Mouse (Mus musculus): ENCODE measurements around the gene Cnga3. TPM values are rescaled to one million over a fixed set of nuclear protein-coding genes. Genes with fewer than 3 reads are reported as not detected.

Gene Cnga3
- not detected in 2 replicates for polyA plus RNA-seq (2015; fragmentation: Nextera tagmentation; extraction: Ambion mirVana)

DNA sequence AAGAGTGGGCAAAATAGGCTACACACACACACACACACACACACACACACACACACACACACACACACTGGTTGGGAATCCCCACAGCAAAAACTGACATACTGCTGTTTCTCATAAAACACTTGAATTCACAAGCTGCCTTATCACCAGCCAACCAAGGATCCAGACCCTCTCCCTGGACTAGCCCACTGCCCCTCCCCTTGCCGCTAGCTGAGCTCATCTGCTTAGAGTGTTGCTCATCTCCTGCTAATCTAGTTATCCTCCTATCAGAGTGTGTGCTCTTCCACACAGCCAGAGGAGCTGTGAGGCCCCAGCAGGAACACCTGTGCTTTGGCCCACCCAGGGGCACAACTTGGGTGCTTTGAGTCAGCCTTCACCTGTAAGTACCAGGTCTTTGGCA is at the start of gene Cnga3:
Gene Cnga3 (plus strand): TSS at position 291 of the 400 bp plus-strand sequence.
- Histone ChIP-seq H3K4me2 (ENCODE audit: low read depth, low read length) (no peak within 1 kb of the TSS), H3K4me1 (ENCODE audit: control insufficient read depth, low read depth, low read length) (no peaks in the 10 kb centered on the region), H3K9ac (ENCODE audit: low read depth, low read length) (no peak within 1 kb of the TSS), H3K36me3 (ENCODE audit: control insufficient read depth, insufficient read depth) (no peaks in the 10 kb centered on the region), H3K27me3 (ENCODE audit: control insufficient read depth, insufficient read depth, low read depth, low read length) (no peaks in the 10 kb centered on the region), H3K27ac (ENCODE audit: low read length) (no peak within 1 kb of the TSS), H3K9me3 (replicated peaks; ENCODE audit: control insufficient read depth, low read length) (no peaks in the 10 kb centered on the region), H3K4me3 (ENCODE audit: low read depth, low read length) (no peak within 1 kb of the TSS)
- no peak for ATAC-seq (ENCODE audit: low read depth)
- 41% methylated on average over 1 of the region's 1 CpGs for WGBS (ENCODE audit: insufficient replicate concordance)

DNA sequence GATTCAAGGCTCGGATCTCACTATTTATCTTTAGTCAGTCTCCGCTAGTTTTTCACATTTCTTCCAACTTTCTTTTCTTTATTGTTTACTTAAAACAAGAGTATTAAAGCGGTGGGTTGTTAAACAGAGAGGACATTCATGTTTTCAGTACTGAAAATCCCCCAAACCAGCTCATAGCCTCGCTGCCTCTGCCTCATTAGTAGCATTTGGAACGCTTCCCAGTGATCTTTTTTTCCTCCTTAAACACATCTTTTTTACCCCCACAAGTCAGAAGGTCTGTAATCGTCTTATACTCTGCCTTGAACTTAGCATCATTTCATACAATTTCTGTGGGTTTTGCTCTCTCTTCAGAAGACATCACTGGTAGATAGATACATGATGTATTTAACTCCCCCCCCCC is 48.2 kb upstream of the Cnga3 start:
- H3K4me2 ChIP-seq (ENCODE audit: low read depth, low read length), result no peak overlapping the region
- no peaks in the 10 kb centered on the region for H3K4me1 ChIP-seq (ENCODE audit: control insufficient read depth, low read depth, low read length)
- no peak overlapping the region for H3K27ac ChIP-seq (ENCODE audit: low read length)
- ATAC-seq (ENCODE audit: low read depth), result no peak
- H3K9ac ChIP-seq (ENCODE audit: low read depth, low read length), result no peak overlapping the region
- no peaks in the 10 kb centered on the region for H3K27me3 ChIP-seq (ENCODE audit: control insufficient read depth, insufficient read depth, low read depth, low read length)
- no peaks in the 10 kb centered on the region for H3K36me3 ChIP-seq (ENCODE audit: control insufficient read depth, insufficient read depth)
- WGBS (ENCODE audit: insufficient replicate concordance), result 59% methylated on average over 6 of the region's 6 CpGs
- H3K9me3 ChIP-seq (replicated peaks; ENCODE audit: control insufficient read depth, low read length), result no peaks in the 10 kb centered on the region
- H3K4me3 ChIP-seq (ENCODE audit: low read depth, low read length), result no peak overlapping the region

DNA sequence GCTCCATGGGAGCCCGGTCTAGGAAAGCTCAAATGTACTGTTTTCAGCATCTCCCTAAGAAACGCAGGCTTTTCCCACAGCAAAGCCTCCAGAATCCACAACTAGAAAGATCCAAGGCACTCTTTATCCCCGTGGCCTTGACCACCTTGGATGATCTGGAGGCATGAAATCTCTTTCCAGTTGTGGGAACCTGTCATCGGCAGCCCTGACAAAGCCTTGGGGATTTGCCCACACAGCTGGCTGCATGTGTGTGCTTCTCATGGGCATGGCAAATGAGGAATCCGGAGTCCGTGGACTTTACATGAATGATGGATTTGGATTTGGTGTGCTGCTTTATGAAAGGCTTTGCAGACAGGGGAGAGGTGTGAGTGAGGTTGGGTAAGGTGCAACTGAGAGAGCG is 46.3 kb upstream of the Cnga3 start:
- Histone ChIP-seq H3K4me2 (ENCODE audit: low read depth, low read length) (no peak overlapping the region), H3K27me3 (ENCODE audit: control insufficient read depth, insufficient read depth, low read depth, low read length) (no peaks in the 10 kb centered on the region), H3K4me1 (ENCODE audit: control insufficient read depth, low read depth, low read length) (no peaks in the 10 kb centered on the region), H3K27ac (ENCODE audit: low read length) (no peak overlapping the region), H3K9me3 (replicated peaks; ENCODE audit: control insufficient read depth, low read length) (no peaks in the 10 kb centered on the region), H3K4me3 (ENCODE audit: low read depth, low read length) (no peak overlapping the region), H3K36me3 (ENCODE audit: control insufficient read depth, insufficient read depth) (no peaks in the 10 kb centered on the region), H3K9ac (ENCODE audit: low read depth, low read length) (no peak overlapping the region)
- WGBS (ENCODE audit: insufficient replicate concordance), result 60% methylated on average over 7 of the region's 7 CpGs
- no peak for ATAC-seq (ENCODE audit: low read depth)

DNA sequence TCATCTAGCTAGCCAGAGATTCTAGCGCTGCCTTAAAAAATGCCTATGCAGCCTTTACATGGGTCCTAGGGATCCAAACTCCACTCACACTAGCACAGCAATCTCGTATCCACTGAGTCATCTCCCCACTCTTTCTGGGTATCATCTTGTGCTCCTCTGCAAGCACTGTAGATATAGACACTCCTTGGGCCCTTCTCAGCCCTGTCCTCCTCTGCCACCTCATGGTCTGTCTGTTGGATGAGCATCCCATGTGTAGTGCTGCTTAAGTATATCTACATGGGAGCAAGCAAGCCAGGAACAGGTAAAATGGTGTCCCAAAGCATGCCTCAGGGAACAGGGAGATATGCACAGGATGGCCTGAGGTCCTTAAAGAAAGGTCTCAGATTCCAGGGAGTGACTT is 36.4 kb upstream of the Cnga3 start:
- 63% methylated on average over 2 of the region's 2 CpGs for WGBS (ENCODE audit: insufficient replicate concordance)
- Histone ChIP-seq H3K36me3 (ENCODE audit: control insufficient read depth, insufficient read depth) (no peaks in the 10 kb centered on the region), H3K4me2 (ENCODE audit: low read depth, low read length) (no peak overlapping the region), H3K4me1 (ENCODE audit: control insufficient read depth, low read depth, low read length) (no peaks in the 10 kb centered on the region), H3K27ac (ENCODE audit: low read length) (no peak overlapping the region), H3K9ac (ENCODE audit: low read depth, low read length) (no peak overlapping the region), H3K4me3 (ENCODE audit: low read depth, low read length) (no peak overlapping the region), H3K9me3 (replicated peaks; ENCODE audit: control insufficient read depth, low read length) (no peaks in the 10 kb centered on the region), H3K27me3 (ENCODE audit: control insufficient read depth, insufficient read depth, low read depth, low read length) (no peaks in the 10 kb centered on the region)
- no peak for ATAC-seq (ENCODE audit: low read depth)

DNA sequence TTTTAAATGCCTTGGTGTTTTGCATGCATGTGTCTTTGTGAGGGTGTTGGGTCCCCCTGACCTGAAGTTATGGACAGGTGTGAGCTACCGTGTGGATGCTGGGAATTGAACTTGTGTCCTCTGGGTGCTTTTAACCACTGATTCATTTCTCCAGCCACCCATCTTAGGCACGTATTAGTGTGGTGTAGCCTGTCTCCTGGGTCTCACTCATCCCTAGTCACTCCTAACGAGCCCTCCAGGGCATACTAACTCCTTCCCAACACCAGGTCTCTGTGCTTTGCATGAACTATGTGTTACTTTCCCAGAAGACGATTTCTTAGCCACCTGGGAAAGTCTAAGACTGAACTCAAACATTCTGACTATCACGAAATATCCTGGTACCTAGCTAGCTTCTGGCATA is 34.4 kb upstream of the Cnga3 start:
- 42% methylated on average over 5 of the region's 5 CpGs for WGBS (ENCODE audit: insufficient replicate concordance)

DNA sequence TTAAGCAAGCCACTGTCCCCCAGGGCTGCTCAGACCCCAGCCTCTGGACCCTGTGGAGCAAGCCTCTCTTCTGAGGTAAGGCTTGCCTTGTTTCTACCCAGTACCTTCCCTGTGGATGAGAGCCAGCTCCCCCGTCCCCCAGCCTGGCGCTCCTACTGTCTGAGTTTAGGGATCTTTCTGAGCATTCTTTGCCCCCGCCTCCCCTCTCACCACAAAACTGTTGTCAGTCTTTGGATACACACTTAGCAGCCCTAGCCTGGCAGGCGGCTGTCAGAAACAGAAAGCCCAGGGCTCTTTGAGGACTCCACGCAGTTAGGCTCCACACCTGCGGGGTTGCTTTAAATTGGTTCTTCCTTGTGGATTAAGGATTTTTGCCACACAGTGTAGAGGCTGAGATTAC is 27.2 kb upstream of the Cnga3 start:
- no peak for ATAC-seq (ENCODE audit: low read depth)
- WGBS (ENCODE audit: insufficient replicate concordance), result 59% methylated on average over 6 of the region's 6 CpGs
- Histone ChIP-seq H3K9me3 (replicated peaks; ENCODE audit: control insufficient read depth, low read length) (no peaks in the 10 kb centered on the region), H3K4me2 (ENCODE audit: low read depth, low read length) (no peak overlapping the region), H3K4me3 (ENCODE audit: low read depth, low read length) (no peak overlapping the region), H3K9ac (ENCODE audit: low read depth, low read length) (no peak overlapping the region), H3K27ac (ENCODE audit: low read length) (no peak overlapping the region), H3K27me3 (ENCODE audit: control insufficient read depth, insufficient read depth, low read depth, low read length) (no peaks in the 10 kb centered on the region), H3K36me3 (ENCODE audit: control insufficient read depth, insufficient read depth) (no peaks in the 10 kb centered on the region), H3K4me1 (ENCODE audit: control insufficient read depth, low read depth, low read length) (no peaks in the 10 kb centered on the region)

More for the DNA sequence above, 34.4 kb upstream of the Cnga3 start:
- Histone ChIP-seq H3K4me3 (ENCODE audit: low read depth, low read length) (no peak overlapping the region), H3K4me2 (ENCODE audit: low read depth, low read length) (no peak overlapping the region), H3K27ac (ENCODE audit: low read length) (no peak overlapping the region), H3K36me3 (ENCODE audit: control insufficient read depth, insufficient read depth) (no peaks in the 10 kb centered on the region), H3K27me3 (ENCODE audit: control insufficient read depth, insufficient read depth, low read depth, low read length) (no peaks in the 10 kb centered on the region), H3K4me1 (ENCODE audit: control insufficient read depth, low read depth, low read length) (no peaks in the 10 kb centered on the region), H3K9me3 (replicated peaks; ENCODE audit: control insufficient read depth, low read length) (no peaks in the 10 kb centered on the region), H3K9ac (ENCODE audit: low read depth, low read length) (no peak overlapping the region)
- ATAC-seq (ENCODE audit: low read depth), result no peak

DNA sequence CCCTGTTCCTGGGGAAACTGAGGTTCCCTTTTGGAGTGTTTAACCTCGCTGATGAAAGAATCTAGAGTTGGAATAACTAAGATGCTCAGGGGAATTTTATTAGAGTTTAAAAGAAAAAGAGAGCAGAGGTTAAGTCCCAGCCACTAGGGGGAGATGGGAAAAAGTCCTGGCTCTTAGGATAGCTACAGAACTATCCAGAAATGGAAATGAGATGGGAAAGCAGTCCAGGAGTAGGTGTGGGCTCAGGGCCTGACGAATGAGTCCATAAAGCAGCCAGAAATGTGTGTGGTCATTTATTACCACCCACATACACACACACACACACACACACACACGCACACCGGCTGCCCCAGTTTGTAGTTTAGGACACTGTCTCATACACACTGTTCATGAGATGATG is 19.6 kb upstream of the Cnga3 start:
- no peak for ATAC-seq (ENCODE audit: low read depth)
- Histone ChIP-seq H3K9me3 (replicated peaks; ENCODE audit: control insufficient read depth, low read length) (no peaks in the 10 kb centered on the region), H3K9ac (ENCODE audit: low read depth, low read length) (no peak overlapping the region), H3K36me3 (ENCODE audit: control insufficient read depth, insufficient read depth) (no peaks in the 10 kb centered on the region), H3K4me1 (ENCODE audit: control insufficient read depth, low read depth, low read length) (no peaks in the 10 kb centered on the region), H3K27ac (ENCODE audit: low read length) (no peak overlapping the region), H3K4me3 (ENCODE audit: low read depth, low read length) (no peak overlapping the region), H3K27me3 (ENCODE audit: control insufficient read depth, insufficient read depth, low read depth, low read length) (no peaks in the 10 kb centered on the region), H3K4me2 (ENCODE audit: low read depth, low read length) (no peak overlapping the region)
- 45% methylated on average over 4 of the region's 4 CpGs for WGBS (ENCODE audit: insufficient replicate concordance)

DNA sequence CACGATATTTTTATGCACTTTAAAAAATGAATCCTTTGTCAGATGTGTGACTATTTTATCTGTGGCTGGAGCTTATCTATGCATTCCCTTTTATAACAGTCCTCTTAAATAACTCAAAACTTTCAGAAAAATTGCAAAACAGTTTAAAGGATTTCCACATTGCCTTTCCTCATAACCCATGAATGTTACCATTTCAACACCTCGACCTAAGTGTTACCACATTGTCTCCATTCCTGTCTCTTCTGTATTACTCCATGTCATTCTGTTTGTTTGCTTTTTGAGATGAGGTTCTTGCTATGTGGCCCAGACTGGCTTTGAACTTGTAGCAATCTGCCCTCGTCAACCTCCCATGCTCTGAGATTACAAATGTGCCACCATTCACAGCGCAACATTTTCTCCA is 12.8 kb upstream of the Cnga3 start:
- no peaks in the 10 kb centered on the region for H3K9me3 ChIP-seq (replicated peaks; ENCODE audit: control insufficient read depth, low read length)
- H3K4me3 ChIP-seq (ENCODE audit: low read depth, low read length), result no peak overlapping the region
- 64% methylated on average over 4 of the region's 4 CpGs for WGBS (ENCODE audit: insufficient replicate concordance)
- no peak overlapping the region for H3K27ac ChIP-seq (ENCODE audit: low read length)
- no peaks in the 10 kb centered on the region for H3K36me3 ChIP-seq (ENCODE audit: control insufficient read depth, insufficient read depth)
- no peak for ATAC-seq (ENCODE audit: low read depth)
- no peaks in the 10 kb centered on the region for H3K27me3 ChIP-seq (ENCODE audit: control insufficient read depth, insufficient read depth, low read depth, low read length)
- H3K4me2 ChIP-seq (ENCODE audit: low read depth, low read length), result no peak overlapping the region
- no peaks in the 10 kb centered on the region for H3K4me1 ChIP-seq (ENCODE audit: control insufficient read depth, low read depth, low read length)
- no peak overlapping the region for H3K9ac ChIP-seq (ENCODE audit: low read depth, low read length)

DNA sequence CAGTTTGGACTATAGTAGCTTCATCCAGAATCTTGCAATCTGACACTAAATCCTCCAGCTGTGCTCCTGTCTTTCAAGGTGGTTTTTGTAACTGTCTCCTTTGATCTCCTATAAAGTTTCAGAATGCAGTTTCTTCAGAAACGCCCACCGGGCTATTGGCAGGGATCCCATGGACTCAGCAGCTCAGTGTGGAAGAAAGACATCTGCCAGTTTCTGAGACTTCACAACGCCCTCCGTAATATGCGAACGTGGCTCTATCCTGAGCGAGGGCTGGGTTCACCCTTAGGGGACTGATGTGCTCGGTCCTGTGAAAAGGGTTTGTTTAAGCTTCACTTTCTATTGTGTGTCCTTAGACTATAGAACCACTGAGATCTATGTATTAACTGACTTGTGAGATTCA is 6.5 kb upstream of the Cnga3 start:
- Histone ChIP-seq H3K9ac (ENCODE audit: low read depth, low read length) (no peak overlapping the region), H3K4me2 (ENCODE audit: low read depth, low read length) (no peak overlapping the region), H3K4me3 (ENCODE audit: low read depth, low read length) (no peak overlapping the region), H3K4me1 (ENCODE audit: control insufficient read depth, low read depth, low read length) (no peaks in the 10 kb centered on the region), H3K36me3 (ENCODE audit: control insufficient read depth, insufficient read depth) (no peaks in the 10 kb centered on the region), H3K27me3 (ENCODE audit: control insufficient read depth, insufficient read depth, low read depth, low read length) (no peaks in the 10 kb centered on the region), H3K9me3 (replicated peaks; ENCODE audit: control insufficient read depth, low read length) (no peaks in the 10 kb centered on the region), H3K27ac (ENCODE audit: low read length) (no peak overlapping the region)
- ATAC-seq (ENCODE audit: low read depth), result no peak
- 80% methylated on average over 8 of the region's 8 CpGs for WGBS (ENCODE audit: insufficient replicate concordance)

DNA sequence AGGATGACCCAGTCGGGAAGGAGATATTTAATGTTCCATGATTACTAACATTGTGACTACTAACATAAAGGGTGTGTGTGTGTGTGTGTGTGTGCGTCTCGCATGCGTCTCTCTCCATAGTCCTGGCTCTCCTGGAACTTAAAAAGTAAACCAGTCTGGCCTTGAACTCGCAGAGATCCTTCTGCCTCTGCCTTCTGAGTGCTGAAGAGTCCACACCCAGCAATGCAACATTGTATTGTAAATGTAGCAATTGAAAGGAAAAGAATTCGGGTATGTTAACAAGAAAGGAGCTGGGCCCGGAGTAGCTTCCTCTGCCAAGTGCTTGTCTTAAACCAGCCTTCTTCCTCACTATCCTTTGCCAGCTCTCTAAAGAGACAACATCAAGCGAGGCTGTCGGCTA is 1.9 kb upstream of the Cnga3 start:
- Histone ChIP-seq H3K27ac (ENCODE audit: low read length) (no peak overlapping the region), H3K27me3 (ENCODE audit: control insufficient read depth, insufficient read depth, low read depth, low read length) (no peaks in the 10 kb centered on the region), H3K4me2 (ENCODE audit: low read depth, low read length) (no peak overlapping the region), H3K4me3 (ENCODE audit: low read depth, low read length) (no peak overlapping the region), H3K9me3 (replicated peaks; ENCODE audit: control insufficient read depth, low read length) (no peaks in the 10 kb centered on the region), H3K9ac (ENCODE audit: low read depth, low read length) (no peak overlapping the region), H3K36me3 (ENCODE audit: control insufficient read depth, insufficient read depth) (no peaks in the 10 kb centered on the region), H3K4me1 (ENCODE audit: control insufficient read depth, low read depth, low read length) (no peaks in the 10 kb centered on the region)
- no peak for ATAC-seq (ENCODE audit: low read depth)
- 67% methylated on average over 9 of the region's 9 CpGs for WGBS (ENCODE audit: insufficient replicate concordance)
